Mouse (Mus musculus) C2C12 (cell line): ENCODE results near the gene Rec114. TPM values are rescaled to one million over a fixed set of nuclear protein-coding genes. Genes with fewer than 3 reads are reported as not detected.

ENCODE experiments used
- H3K27me3 ChIP-seq: one replicate; pipeline ENCODE4 v1.6.1; 2011; ENCODE audit not compliant: control insufficient read depth, insufficient read depth, insufficient read length
- H3K36me3 ChIP-seq: one replicate; pipeline ENCODE4 v1.6.1; 2011; ENCODE audit not compliant: control insufficient read depth, insufficient read depth
- H3K4me3 ChIP-seq: one replicate; pipeline ENCODE4 v1.5.1; 2011; ENCODE audit warnings: mild to moderate bottlenecking, control low read depth; ENCODE audit not compliant: poor library complexity, insufficient read depth, severe bottlenecking
- H3K79me2 ChIP-seq: one replicate; pipeline ENCODE4 v1.6.1; 2011; ENCODE audit not compliant: control insufficient read depth, insufficient read depth
- H3K79me3 ChIP-seq: one replicate; pipeline ENCODE4 v1.6.1; 2011; ENCODE audit warnings: low read depth, control low read depth
- H3ac ChIP-seq: one replicate; pipeline ENCODE3; 2011; ENCODE audit warnings: low read depth; ENCODE audit not compliant: control insufficient read depth, insufficient read length
- CEBPB ChIP-seq: IDR thresholded peaks from one replicate; pipeline ENCODE4 v1.6.1; 2011; ENCODE audit warnings: low read depth, mild to moderate bottlenecking, control low read depth, moderate library complexity
- CTCF ChIP-seq: IDR thresholded peaks from one replicate; pipeline ENCODE4 v1.5.1; 2011; ENCODE audit not compliant: control insufficient read depth, insufficient read depth, insufficient read length
- FOSL1 ChIP-seq: IDR thresholded peaks from one replicate; pipeline ENCODE4 v1.8.0; 2011; ENCODE audit warnings: mild to moderate bottlenecking, low read length; ENCODE audit not compliant: poor library complexity, insufficient read depth, severe bottlenecking
- MAX ChIP-seq: IDR thresholded peaks from one replicate; pipeline ENCODE4 v1.6.1; 2011; ENCODE audit warnings: mild to moderate bottlenecking, control low read depth
- MYOD1 ChIP-seq: IDR thresholded peaks from one replicate; pipeline ENCODE4 v1.6.1; 2011; ENCODE audit warnings: low read depth; ENCODE audit not compliant: control insufficient read depth, insufficient read length
- MYOG ChIP-seq: IDR thresholded peaks from one replicate; pipeline ENCODE4 v1.6.1; 2011; ENCODE audit not compliant: control insufficient read depth, insufficient read length; ENCODE audit errors: extremely low read depth
- USF1 ChIP-seq: IDR thresholded peaks from one replicate; pipeline ENCODE4 v1.6.1; 2011; ENCODE audit warnings: low read depth, mild to moderate bottlenecking, control low read depth, moderate library complexity
- polyA plus RNA-seq: library from polyadenylated mRNA; unstranded; fragments of >200 nt; fragmentation: generic; extraction: Trizol; gene quantifications from one replicate; pipeline ENCODE4 v1.2.1, GENCODE M21; 2012; ENCODE audit warnings: missing spikeins

Gene Rec114
- polyA plus RNA-seq, 1 experiment: 1.1 TPM

DNA sequence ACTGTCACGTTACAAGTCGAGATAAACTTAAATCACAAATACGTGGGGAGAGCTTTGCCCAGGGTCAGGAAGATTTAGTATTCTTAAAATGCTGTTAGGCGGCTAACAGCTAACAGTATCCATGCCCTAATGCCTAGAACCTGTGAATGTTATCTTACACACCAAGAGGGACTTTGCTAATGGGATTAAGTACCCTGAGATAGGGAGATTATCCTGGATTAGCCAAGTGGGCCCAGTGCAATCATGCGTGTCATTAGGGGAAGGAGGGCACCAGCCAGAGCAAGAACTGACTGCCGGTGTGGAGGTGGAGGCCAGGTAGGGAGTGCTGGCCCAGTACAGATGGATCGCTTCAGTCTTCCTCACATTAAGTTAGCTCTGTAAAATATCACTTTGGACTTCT, 22.7 kb downstream of the Rec114 start:
- Histone ChIP-seq H3ac (no peak overlapping the region), H3K79me2 (no peaks in the 10 kb centered on the region), H3K27me3 (no peaks in the 10 kb centered on the region), H3K4me3 (no peak overlapping the region), H3K36me3 (no peaks in the 10 kb centered on the region), H3K79me3 (no peaks in the 10 kb centered on the region)
- TF ChIP-seq CTCF (no peak), MAX (no peak), MYOG (no peak), MYOD1 (no peak), CEBPB (no peak), USF1 (no peak), FOSL1 (no peak)

DNA sequence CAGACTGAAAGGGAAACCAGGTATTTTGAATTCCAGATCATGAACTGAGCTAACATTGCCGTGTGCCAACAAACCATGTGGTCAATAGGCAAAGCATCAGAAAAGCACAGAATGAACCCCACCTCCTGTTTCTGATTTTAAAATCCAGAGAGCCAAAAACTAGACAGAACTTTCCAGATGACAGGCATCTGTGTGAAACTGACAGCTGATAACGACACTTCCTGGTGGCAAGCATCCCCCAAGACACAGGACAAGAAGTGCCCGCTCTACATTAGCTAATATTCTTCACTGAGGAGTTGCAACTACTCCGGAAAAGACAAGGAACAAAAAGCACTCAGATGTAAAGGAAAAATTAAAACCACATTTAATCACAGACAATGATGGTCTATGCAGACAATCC, 23.6 kb downstream of the Rec114 start:
- H3K4me3 ChIP-seq: no peak overlapping the region
- H3K79me2 ChIP-seq: no peaks in the 10 kb centered on the region
- no peaks in the 10 kb centered on the region for H3K27me3 ChIP-seq
- H3K36me3 ChIP-seq: no peaks in the 10 kb centered on the region
- H3K79me3 ChIP-seq: no peaks in the 10 kb centered on the region
- TF ChIP-seq MYOD1 (no peak), CTCF (no peak), MAX (no peak), CEBPB (no peak), MYOG (no peak), FOSL1 (no peak), USF1 (no peak)
- no peak overlapping the region for H3ac ChIP-seq

DNA sequence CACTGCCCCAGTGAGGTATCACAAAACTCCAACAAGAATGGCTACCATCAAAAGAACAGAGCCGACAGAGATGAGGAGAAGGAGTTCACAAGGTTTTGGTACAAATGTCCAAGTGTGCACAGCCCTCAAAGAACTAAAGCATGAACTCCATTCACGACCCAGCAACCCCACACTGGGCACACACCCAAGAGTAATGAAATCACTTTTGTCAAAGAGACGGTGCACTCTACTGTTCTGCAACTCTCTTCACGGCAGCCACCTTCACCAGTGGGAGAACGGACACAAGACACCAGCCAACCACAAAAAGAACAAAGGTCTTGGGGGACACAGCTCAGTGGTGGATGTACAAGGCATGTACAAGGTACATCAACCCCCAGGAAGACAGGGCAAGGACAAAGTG, 24.3 kb downstream of the Rec114 start:
- no peaks in the 10 kb centered on the region for H3K79me2 ChIP-seq
- H3ac ChIP-seq: no peak overlapping the region
- no peaks in the 10 kb centered on the region for H3K36me3 ChIP-seq
- TF ChIP-seq CTCF (no peak), FOSL1 (no peak), MYOD1 (no peak), MAX (no peak), MYOG (no peak)
- H3K79me3 ChIP-seq: no peaks in the 10 kb centered on the region
- H3K4me3 ChIP-seq: no peak overlapping the region
- H3K27me3 ChIP-seq: no peaks in the 10 kb centered on the region

DNA sequence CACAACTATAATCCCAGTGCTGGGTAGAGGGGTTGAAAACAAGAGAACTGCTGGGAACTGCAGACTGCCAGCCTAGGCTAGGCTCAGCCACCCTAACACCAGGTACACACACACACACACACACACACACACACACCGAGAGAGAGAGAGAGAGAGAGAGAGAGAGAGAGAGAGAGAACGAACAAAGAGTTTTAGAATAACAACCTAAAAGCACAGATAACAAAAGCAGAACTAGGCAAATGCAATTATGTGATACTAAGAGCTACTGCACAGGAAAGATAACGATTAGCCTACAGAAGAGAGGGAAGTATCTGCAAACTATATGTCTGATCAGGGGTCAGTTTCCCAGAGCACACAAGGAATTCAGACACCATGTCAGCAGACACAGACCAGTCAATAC, 24.8 kb downstream of the Rec114 start:
- Histone ChIP-seq H3K27me3 (no peaks in the 10 kb centered on the region), H3ac (no peak overlapping the region), H3K79me2 (no peaks in the 10 kb centered on the region), H3K79me3 (no peaks in the 10 kb centered on the region), H3K36me3 (no peaks in the 10 kb centered on the region), H3K4me3 (no peak overlapping the region)
- no peak for TF ChIP-seq USF1
- TF ChIP-seq MAX: no peak
- TF ChIP-seq CTCF: no peak
- TF ChIP-seq MYOG: no peak
- TF ChIP-seq CEBPB: no peak

DNA sequence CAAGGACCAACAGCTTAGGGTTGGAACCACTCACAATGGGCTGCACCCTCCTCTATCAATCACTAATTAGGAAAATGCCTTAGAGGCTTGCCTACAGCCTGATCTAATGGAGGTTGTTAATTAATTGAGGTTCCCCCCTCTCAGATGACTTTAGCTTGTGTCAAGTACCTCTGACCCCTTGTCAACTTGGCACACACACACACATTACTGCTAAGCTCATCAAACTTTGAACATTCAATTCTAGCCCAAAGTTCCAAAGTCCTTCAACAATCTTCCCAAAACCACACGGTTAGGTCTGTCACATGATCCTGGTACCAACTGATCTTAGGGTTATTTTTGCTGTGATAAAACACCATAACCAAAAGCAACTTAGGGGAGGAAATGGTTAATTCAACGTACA, 26.9 kb downstream of the Rec114 start:
- H3K79me2 ChIP-seq: no peaks in the 10 kb centered on the region
- no peaks in the 10 kb centered on the region for H3K36me3 ChIP-seq
- no peaks in the 10 kb centered on the region for H3K27me3 ChIP-seq
- TF ChIP-seq FOSL1 (no peak), MYOG (no peak), CTCF (no peak), USF1 (no peak), MYOD1 (no peak), MAX (no peak), CEBPB (no peak)
- H3K79me3 ChIP-seq: no peaks in the 10 kb centered on the region
- no peak overlapping the region for H3K4me3 ChIP-seq
- no peak overlapping the region for H3ac ChIP-seq

DNA sequence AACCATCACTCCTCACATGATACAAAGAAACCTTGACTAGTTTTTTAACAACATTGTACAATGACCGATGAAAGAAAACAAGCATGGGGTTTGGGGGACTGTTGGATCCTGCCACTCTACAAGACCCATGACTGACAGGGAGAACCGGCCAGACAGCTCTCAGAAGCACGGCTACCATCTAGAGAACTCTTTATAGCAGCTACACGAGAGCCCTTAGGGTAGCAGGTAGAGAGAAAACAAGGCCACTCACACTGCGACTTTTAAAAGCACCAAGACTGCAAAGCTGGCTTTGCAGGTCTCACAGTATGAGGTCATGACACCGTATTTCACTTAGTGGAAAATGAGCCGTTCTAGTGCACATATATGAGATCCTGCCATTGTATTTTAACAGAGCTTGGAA, 33.1 kb downstream of the Rec114 start:
- H3ac ChIP-seq: no peak overlapping the region
- no peaks in the 10 kb centered on the region for H3K36me3 ChIP-seq
- no peaks in the 10 kb centered on the region for H3K79me2 ChIP-seq
- H3K4me3 ChIP-seq: no peak overlapping the region
- no peak for TF ChIP-seq MYOG
- no peak for TF ChIP-seq FOSL1
- TF ChIP-seq MYOD1: no peak
- TF ChIP-seq USF1: no peak
- TF ChIP-seq MAX: no peak
- no peak for TF ChIP-seq CEBPB
- TF ChIP-seq CTCF: no peak
- H3K27me3 ChIP-seq: no peaks in the 10 kb centered on the region
- no peaks in the 10 kb centered on the region for H3K79me3 ChIP-seq
